Mouse (Mus musculus): ENCODE data around the gene Nos1.

Gene Nos1

GRCm38 (mm10) chr5:117967659-117968069 lies 186.8 kb downstream of the Nos1 start:
- DNase-seq: no peak

GRCm38 (mm10) chr5:117969681-117970427 lies 189.0 kb downstream of the Nos1 start:
- no peak for DNase-seq

GRCm38 (mm10) chr5:117976263-117976656 lies 195.4 kb downstream of the Nos1 start:
- no peak for DNase-seq

DNA sequence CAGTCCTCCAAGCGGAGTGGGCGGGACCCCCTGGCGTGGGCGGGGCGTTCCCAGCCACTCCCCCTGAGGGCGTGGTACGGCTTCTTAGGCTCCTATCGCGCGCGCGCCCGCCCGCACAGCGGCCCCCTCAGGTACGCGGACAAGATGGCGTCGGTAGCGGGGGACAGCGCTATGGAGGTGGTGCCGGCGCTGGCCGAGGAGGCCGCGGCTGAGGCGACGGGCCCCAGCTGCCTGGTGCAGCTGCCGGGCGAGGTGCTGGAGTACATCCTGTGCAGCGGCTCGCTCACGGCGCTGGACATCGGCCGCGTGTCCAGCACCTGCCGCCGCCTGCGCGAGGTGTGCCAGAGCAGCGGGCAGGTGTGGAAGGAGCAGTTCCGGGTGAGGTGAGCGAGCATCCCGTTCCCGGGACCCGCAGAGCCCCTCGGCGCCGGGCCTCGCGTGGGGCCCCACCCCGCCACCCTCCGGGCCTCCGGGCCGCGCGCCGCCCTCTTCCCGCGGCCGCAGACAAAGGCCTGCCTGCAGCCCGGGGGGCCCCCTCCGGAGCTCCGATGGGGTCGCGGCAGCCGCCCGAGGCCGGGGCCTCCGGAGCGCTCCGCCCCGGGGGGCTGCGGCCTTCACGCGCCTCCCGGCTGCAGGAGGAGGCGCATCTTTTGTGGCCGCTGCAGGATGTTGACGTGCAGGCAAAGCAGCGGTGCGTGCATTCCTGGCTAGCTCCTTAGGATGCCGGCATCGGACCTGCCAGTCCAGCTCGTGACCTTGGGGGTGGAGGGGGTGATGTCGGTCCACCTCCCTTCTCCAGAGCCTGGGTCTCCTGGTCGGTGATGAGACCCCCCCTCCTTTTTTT lies 196.0 kb downstream of the Nos1 start, which contains the start of gene Fbxo21:
TSS of gene Fbxo21 (plus strand) at position 74 of the 844 bp plus-strand sequence.
- DNase-seq: peak; percentile 98

DNA sequence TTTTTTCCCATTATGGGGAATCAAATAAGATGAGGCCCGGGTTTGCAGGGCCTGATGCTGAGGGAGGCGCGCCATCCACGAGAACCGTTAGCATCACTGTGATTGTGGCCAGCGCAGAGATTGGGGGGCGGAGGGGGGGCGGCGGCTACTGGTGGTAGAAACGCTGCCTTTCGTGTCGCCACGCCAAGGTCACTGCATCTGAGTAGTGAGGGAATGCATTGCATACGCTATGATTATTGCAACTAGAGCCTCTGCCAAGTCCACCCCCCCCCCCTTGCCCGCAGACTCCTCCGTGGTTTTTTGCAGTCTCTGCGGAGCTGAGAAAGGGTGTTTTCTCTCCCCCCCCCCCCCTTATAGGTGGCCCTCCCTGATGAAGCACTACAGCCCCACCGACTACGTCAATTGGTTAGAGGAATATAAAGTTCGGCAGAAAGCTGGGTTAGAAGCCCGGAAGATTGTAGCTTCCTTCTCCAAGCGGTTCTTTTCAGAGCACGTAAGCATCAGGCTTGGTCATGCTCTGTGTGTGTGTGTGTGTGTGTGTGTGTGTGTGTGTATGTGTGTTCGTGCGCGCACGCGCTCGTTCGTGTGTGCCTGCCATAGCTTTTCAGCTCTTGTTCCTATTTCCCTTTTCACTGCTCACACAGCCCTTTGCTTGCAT lies 196.8 kb downstream of the Nos1 start:
- peak in 1 of 2 experiments; percentile 31 for DNase-seq

DNA sequence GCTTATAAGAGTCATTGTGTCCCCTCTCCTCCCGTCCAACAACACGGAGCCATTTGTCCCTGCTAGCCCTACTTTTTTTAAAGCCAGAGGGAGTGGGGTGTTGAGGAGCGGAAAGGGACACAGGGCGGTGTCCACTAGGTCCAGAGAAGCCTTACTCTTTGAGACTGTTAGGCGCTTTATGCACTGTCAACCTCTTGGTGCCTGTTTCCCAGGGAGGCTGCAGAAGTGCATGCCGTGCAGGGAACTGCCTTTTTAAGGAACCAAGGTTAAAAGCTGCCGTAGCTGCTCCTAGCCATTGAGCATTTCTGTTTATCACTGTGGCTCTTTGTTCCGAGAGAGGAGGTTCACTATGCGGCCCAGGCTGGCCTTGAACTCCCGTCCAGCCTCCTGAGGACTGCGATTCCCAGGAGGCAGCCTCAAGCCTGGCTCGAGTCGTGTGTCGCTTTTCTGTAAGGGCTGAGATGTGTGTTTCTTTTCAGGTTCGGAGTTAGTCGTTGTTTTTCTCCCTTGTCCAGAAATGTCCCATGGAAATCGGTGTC lies 197.4 kb downstream of the Nos1 start:
- DNase-seq: no peak

DNA sequence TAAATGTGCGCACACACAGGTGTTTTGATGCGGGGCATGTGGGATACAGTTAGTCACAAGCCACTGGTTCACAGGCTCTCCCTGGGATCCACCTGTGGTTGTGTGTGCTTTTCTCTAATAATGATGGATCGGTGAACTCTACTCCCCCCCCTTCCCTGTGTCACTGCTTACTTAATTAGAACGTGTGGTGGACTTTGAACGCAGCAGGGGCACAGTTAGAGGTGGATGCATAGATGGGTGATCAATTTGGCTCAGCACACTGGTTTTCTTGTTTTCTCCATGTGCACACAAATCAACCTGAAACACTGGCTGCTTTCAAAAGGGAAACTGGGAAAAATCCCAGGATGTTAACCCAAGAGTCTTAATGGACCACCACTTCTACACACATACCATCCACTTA lies 198.2 kb downstream of the Nos1 start:
- peak in 1 of 2 experiments; percentile 7 for DNase-seq

DNA sequence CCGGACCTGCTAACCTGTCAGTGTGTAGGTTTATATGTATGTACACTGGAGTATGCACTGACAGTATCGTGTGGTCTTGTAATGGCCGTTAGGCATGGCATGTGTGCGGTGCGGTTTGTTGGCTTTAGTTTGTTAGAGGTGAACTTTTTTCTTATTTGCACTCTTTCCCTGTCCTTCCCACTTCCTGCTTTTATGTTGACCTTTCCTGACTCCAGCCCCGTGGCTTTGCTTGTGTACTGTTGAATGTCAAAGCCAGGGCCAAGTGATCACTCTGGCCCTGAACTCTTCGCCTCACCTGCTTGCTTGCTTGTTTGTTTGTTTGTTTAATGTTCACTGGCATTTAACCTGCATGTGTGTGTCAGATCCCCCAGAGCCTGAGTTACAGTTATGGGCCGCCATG lies 200.1 kb downstream of the Nos1 start:
- no peak for DNase-seq

GRCm38 (mm10) chr5:117981943-117982342 lies 201.1 kb downstream of the Nos1 start:
- DNase-seq: no peak

- DNase-seq: peak; percentile 77 to 80
These were observed 205.5 kb downstream of the Nos1 start for GRCm38 (mm10) chr5:117986327-117986726.

GRCm38 (mm10) chr5:117987891-117988290 lies 207.1 kb downstream of the Nos1 start:
- no peak for DNase-seq

DNA sequence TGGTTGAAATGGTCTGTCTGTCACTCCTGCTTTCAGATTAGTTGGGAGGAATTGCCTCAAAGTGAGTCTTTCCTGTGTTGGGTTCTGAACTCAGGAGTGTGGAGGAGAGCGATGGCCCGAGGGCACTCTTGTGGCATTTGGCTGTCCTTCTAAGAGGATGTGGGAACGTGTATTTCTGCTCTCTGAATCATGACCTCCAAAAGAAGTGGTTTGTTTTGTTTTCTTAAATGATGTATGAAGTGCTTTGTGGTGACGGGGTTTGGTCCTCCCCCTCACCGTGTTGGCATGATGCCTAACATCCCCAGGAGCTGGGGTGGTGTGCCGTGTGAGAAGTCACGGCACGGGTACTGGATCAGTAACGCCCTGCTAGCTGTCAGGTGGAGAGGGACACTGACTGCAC lies 207.5 kb downstream of the Nos1 start:
- DNase-seq: no peak

DNA sequence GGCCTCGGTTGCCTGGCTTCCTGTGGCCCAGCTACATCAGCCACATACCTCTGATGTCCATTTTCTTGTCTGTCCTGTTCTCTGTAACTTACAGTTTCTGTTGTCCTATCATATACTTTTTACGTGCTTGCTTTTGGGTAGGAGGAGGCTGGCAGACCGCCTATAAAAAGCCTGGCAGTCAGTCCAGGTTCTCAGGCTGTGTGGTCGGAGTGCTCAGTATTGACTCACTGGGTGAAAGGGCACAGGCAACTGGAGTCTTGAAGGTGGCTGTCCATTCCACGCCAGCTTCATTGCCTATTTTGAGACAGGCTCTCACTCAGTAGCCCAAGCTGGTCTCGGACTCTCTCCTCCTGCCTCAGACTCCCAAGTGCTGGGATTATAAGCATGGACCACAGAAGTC lies 208.9 kb downstream of the Nos1 start:
- DNase-seq: peak; percentile 65 to 73

- DNase-seq: no peak
These were observed 210.1 kb downstream of the Nos1 start for GRCm38 (mm10) chr5:117990957-117991356.

DNA sequence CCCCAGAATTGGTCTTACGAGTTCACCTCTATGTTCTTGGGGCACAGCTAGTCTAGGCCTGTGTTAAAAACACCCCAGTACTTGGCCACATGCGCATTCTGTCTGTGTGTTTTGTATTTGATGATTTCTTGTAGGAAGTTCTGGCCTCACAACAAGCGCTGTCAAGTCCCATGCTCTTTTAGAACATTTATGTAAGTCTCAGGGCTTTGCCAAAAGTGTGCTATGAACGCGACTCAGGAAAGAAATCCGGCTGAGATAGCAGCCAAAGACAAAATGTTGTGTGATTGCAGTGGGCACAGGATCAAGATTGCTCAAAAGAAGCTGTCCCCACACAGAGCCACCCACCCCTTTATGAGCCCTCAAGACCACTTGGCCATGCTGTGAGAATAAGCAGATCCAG lies 212.7 kb downstream of the Nos1 start:
- DNase-seq: no peak

DNA sequence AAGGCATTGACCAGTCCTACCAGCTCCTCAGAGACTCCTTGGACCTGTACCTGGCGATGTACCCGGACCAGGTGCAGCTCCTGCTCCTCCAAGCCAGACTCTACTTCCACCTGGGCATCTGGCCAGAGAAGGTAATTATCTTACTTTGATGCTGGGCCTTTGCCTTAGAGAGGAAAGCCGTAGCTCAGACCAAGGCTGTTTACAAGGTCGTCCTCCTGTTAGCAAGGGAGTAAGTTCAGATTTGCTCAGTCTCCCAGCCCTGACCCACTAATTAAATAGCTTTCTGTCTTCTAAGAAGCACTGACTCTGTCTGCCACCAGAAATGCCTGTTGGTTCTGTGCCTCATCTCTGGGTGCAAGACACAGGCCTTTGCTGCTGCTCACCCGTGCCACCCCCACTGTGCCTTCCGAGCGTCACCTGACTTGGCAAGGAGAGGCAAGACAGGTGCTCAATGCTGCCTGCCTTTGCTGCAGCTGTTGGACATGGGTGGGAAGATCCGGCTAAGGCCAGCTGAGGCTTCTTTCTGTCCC lies 214.6 kb downstream of the Nos1 start:
- DNase-seq: peak; percentile 79 to 81

DNA sequence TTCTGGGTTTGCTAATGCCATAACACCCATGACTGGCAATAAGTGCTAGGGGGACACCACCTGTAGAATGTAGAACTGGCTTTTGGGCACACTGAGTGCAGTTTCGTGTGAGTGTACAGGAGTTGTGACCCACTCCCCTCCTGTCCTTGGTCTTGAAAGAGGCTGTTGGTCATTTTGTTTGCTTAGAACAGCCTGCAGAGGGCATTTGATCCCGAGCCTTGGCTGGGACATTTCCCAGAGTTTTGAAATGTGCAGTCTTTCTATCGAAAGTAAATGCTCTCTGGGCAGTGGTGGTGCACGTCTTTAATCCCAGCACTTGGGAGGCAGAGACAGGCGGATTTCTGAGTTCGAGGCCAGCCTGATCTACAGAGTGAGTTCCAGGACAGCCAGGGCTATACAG lies 215.1 kb downstream of the Nos1 start:
- DNase-seq: no peak

DNA sequence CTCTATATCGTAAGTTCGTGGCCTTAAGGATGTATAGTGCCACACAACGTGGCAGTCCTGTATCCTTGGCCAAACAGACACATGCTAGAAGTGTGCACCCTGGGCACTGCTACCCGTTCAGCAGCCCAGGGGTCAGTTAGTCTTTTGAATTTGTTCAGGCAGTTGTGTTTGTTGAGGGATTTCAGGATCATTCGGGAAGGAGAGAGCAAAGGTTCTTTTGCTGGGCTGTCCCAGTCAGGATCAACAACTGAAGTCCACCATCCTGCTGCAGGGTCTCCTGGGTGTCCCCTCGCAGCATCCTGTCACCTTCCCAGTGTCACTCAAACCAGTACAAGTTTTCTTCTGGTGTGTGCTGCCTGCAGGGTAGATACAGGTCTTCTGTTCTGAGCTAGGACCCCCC lies 215.7 kb downstream of the Nos1 start:
- no peak for DNase-seq

GRCm38 (mm10) chr5:117997434-117997970 lies 216.7 kb downstream of the Nos1 start:
- DNase-seq: peak; percentile 79

DNA sequence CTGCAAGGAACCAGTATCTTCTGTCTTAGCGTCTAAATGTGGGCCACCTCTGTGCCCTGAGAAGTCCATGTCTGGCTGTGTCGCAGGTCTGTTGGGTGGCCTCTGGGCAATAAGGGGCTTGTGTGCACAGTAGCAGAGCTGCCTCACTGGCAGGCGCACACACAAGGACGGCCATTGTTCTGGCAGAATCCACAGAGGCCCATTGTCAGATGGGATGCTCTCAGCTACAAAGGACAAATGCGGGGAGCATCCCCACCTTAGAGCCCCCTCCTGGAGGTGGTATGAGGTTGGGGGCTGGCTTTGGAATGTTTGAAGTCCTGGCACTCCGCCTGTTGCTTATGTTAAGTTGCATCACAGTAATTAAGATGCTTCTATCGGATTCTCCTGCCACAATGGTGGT lies 218.2 kb downstream of the Nos1 start:
- no peak for DNase-seq

GRCm38 (mm10) chr5:117999584-117999983 lies 218.8 kb downstream of the Nos1 start:
- no peak for DNase-seq

DNA sequence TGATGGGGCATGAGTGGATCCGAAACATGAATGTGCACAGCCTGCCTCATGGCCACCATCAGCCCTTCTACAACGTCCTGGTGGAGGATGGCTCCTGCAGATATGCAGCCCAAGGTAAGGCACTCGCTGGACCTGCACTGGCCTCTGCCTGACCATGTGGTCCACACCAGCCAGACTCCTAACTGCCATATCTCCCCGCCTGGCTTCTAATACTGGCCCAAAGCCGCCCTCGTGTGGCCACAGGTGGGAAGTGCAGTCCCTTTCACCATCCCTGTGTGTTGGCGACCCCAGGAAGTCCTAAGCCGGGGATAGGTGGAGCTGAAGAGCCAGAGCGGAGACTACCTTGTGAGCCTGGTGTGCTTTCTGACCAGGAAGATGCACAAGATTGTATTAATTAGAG lies 221.2 kb downstream of the Nos1 start:
- peak; percentile 71 to 85 for DNase-seq

GRCm38 (mm10) chr5:118004619-118005018 lies 223.8 kb downstream of the Nos1 start:
- peak; percentile 54 to 85 for DNase-seq
